Mouse (Mus musculus) limb, embryonic 13.5 days (tissue): ENCODE data around the gene Oog1. TPM values are rescaled to one million over a fixed set of nuclear protein-coding genes. Genes with fewer than 3 reads are reported as not detected.
"Not testable (repeated sequence)": the region's sequence is repeated elsewhere in the genome, so short reads cannot be mapped to it uniquely, and the experiment has no call there.

Source experiments
- ATAC-seq: fragments of 200-750 bp; cut with Nextera tagmentation; 2 replicates; pipeline ENCODE4 v1.8.0; 2017; ENCODE audit warnings: low read depth, moderate number of reproducible peaks, moderate TSS enrichment; ENCODE audit not compliant: low FRiP score
- H3K27ac ChIP-seq: fragments of 300-500 bp; sonication (generic); 2 replicates; pipeline ENCODE4 v1.5.1; 2015; ENCODE audit warnings: inconsistent platforms, mild to moderate bottlenecking, moderate library complexity
- H3K27me3 ChIP-seq: fragments of 300-500 bp; sonication (generic); 2 replicates; pipeline ENCODE4 v1.6.1; 2015; ENCODE audit warnings: mild to moderate bottlenecking, inconsistent platforms
- H3K36me3 ChIP-seq: fragments of 300-500 bp; sonication (generic); 2 replicates; pipeline ENCODE4 v1.6.1; 2015; ENCODE audit warnings: inconsistent platforms, mild to moderate bottlenecking, moderate library complexity
- H3K4me1 ChIP-seq: fragments of 300-500 bp; sonication (generic); 2 replicates; pipeline ENCODE4 v1.6.1; 2015; ENCODE audit warnings: inconsistent platforms
- H3K4me2 ChIP-seq: fragments of 300-500 bp; sonication (generic); replicated peaks from 2 replicates; pipeline ENCODE4 v1.6.1; 2015; ENCODE audit warnings: inconsistent platforms, mild to moderate bottlenecking, moderate library complexity
- H3K4me3 ChIP-seq: fragments of 300-500 bp; sonication (generic); 2 replicates; pipeline ENCODE4 v1.5.1; 2015; ENCODE audit warnings: moderate library complexity, mild to moderate bottlenecking, inconsistent platforms
- H3K9ac ChIP-seq: fragments of 300-500 bp; sonication (generic); 2 replicates; pipeline ENCODE4 v1.6.1; 2015; ENCODE audit warnings: mild to moderate bottlenecking, inconsistent platforms
- H3K9me3 ChIP-seq: fragments of 300-500 bp; sonication (generic); 2 replicates; pipeline ENCODE4 v1.6.1; 2016; ENCODE audit warnings: inconsistent platforms
- WGBS: fragments of 180-500 bp; shearing (Covaris S2); methylation state at CpG from one replicate; pipeline ENCODE4 v1.1.7; 2015; 5-methylcytosine and 5-hydroxymethylcytosine counted together
- polyA plus RNA-seq: library from polyadenylated mRNA; unstranded; fragments of >200 nt; fragmentation: Nextera tagmentation; extraction: Ambion mirVana; gene quantifications from 2 replicates; pipeline ENCODE4 v1.2.1, GENCODE M21; 2015

Oog1 gene
- not detected in 2 replicates for polyA plus RNA-seq

DNA sequence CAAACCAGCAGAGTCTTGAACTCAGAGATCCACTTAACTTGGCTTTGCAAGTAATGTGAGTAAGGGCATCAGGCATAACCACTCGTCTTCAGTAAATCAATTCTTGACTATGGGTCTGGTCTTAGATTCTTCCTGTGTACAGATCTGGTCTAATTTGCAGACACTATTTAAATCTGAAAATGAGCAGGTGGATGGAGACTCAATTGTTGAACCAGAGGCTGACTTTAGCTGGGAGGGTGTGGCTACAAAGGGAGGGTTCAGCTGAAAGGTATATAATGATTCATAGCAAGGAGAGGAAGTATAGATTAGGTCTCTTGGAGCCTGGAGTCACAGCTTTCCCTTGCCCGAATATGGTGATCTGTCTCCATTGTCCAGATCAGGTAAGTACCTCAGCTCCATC, at the start of gene Oog1:
Oog1 (plus strand) TSS at position 301 of the 400 bp plus-strand sequence.
- not testable (repeated sequence) for H3K4me2 ChIP-seq, H3K9ac ChIP-seq, ATAC-seq, H3K36me3 ChIP-seq, H3K9me3 ChIP-seq, H3K27me3 ChIP-seq, H3K4me1 ChIP-seq, H3K4me3 ChIP-seq, H3K27ac ChIP-seq
- WGBS, result 74% methylated on average over 1 of the region's 2 CpGs

DNA sequence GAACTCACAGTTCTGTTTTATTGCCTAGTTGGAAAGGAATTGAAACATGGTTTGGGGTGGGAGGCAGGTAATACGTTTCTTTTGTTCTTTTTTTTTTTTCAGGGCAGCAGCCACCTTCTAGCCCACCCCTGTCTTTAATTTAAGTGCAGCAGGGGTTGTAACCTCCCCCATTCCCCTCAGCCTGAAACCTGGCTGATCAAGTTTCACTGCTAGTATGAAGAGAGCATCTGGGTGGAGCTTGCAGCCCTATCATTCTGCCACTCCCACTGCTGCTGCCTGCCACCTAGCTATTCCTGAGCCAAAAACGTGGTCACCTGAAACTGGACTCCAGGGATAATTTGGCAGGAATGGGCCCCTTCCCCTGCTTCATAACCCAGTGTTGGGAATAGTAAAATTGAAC, 1.1 kb upstream of the Oog1 start:
- not testable (repeated sequence) for H3K4me1 ChIP-seq, H3K27me3 ChIP-seq, H3K4me3 ChIP-seq, ATAC-seq, H3K27ac ChIP-seq, H3K9ac ChIP-seq, H3K4me2 ChIP-seq, H3K9me3 ChIP-seq, H3K36me3 ChIP-seq
- 0% methylated on average over 2 of the region's 2 CpGs for WGBS

DNA sequence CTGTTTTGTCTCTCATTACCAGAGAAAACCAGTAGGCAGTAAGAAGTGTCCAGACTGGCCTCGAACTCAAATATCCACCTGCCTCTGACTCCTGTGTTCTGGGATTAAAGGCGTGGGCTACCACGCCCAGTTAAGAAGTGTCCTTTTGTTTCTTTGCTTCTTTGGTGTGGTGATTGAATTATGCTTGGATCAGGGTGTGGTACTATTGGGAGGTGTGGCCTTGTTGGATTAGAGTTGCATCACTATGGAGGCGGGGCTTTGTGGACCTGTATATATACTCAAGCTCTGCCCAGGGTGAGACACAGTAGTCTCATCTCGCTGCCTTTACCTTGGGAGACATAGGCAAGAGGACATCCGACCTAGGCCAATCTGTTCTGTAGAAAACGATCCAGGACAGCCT, 16.1 kb downstream of the Oog1 start, which contains the start of gene Gm4027:
Gm4027 (plus strand) TSS at position 301 of the 400 bp plus-strand sequence.
- not testable (repeated sequence) for ATAC-seq, H3K4me3 ChIP-seq, H3K4me1 ChIP-seq, H3K36me3 ChIP-seq, H3K9me3 ChIP-seq, H3K27ac ChIP-seq, H3K9ac ChIP-seq, H3K4me2 ChIP-seq, H3K27me3 ChIP-seq
- WGBS, result 86% methylated on average over 7 of the region's 7 CpGs

DNA sequence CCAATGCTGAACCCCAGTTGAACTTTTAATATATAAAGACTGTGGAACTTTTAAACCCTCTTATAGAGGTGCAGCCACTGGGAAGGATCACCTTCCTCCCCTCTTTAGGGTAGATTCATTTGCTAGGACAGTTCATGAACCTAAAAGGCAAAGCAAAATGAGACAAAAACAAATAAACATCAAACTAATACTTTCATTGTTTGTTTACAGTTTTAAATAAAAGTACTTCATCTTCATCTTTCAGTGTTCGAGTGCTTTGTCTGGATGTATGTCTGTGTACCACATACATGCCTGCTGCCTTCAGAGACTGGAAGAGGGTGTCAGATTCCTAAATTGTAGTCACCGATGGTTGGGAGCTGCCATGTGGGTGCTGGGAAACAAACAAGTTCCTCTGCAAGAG, 42.0 kb downstream of the Oog1 start, which contains the start of gene Gm16381:
Gm16381 (minus strand) TSS at position 101 of the 400 bp plus-strand sequence.
- not testable (repeated sequence) for H3K27me3 ChIP-seq, H3K4me2 ChIP-seq, H3K27ac ChIP-seq, ATAC-seq, H3K36me3 ChIP-seq, H3K4me3 ChIP-seq, H3K4me1 ChIP-seq, H3K9me3 ChIP-seq, H3K9ac ChIP-seq
- 87% methylated on average over 2 of the region's 2 CpGs for WGBS

DNA sequence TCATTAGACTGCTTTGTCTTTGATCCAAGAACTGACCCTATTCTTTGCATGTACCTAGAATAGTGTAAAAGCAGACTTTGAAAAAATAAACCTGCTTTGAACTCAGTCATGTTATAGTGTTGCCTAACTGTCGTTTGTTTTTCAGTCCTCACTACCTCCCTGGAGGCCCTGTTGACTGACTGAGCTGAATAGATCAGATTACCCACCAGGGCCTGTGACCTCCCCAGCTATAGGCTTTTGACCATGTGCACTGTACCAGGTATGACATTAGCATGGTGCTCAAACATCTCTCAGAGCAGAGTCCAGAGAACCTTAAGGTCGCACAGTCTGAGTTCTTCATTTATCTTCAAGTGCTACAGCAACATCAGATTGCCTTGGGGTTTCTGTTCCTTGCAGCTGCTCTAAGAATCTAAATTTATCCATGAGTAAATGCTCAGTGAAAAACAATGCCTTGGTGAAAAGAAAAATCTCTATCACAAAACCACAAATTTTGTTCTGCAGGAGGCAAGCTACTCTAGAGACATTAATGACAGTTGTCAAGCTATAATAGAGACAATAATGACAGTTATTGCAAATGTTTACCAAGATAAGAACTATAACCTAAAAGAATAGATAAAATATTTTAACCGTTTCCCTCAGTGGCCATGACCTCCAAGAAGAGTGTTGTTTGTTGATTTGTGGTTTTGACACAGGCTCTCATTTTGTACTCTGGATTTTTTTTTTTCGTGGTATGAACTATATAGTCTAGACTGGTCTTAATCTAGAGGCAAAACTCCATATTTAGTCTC, 50.6 kb downstream of the Oog1 start:
- H3K27ac ChIP-seq, H3K27me3 ChIP-seq, H3K4me3 ChIP-seq, H3K4me1 ChIP-seq, H3K4me2 ChIP-seq, H3K9me3 ChIP-seq, ATAC-seq, H3K9ac ChIP-seq, H3K36me3 ChIP-seq: not testable (repeated sequence)
- 77% methylated on average over 2 of the region's 4 CpGs for WGBS

Other genes starting within 250 kb of the Oog1 start
- 78.2 and 78.7 TPM in 2 replicates for gene Sptlc2, start 214.3 kb upstream of the Oog1 start, polyA plus RNA-seq
- 339 and 358 TPM in 2 replicates for gene Slirp, start 158.8 kb upstream of the Oog1 start, polyA plus RNA-seq
- gene Alkbh1, start 158.7 kb upstream of the Oog1 start, polyA plus RNA-seq, result 77.1 and 78.3 TPM in 2 replicates
- 146 and 148 TPM in 2 replicates for gene Snw1, start 130.4 kb upstream of the Oog1 start, polyA plus RNA-seq
- not detected in 2 replicates for gene Gm5788, start 108.0 kb upstream of the Oog1 start, polyA plus RNA-seq
- gene Gm8300, start 88.4 kb upstream of the Oog1 start, polyA plus RNA-seq, result not detected in 2 replicates
- not detected in 2 replicates for gene Gm4027, start 16.2 kb downstream of the Oog1 start, polyA plus RNA-seq
- gene Gm16381, start 41.9 kb downstream of the Oog1 start, polyA plus RNA-seq, result not detected in 2 replicates
- gene Gm21319, start 173.1 kb downstream of the Oog1 start, polyA plus RNA-seq, result not detected in 2 replicates
- not detected in 2 replicates for gene Gm21936, start 192.8 kb downstream of the Oog1 start, polyA plus RNA-seq
- gene BB287469, start 213.9 kb downstream of the Oog1 start, polyA plus RNA-seq, result not detected in 2 replicates
- not detected in 2 replicates for gene Gm2001, start 239.7 kb downstream of the Oog1 start, polyA plus RNA-seq